Mouse (Mus musculus): ENCODE results near the gene Mars2.

- no peak for TF ChIP-seq EP300 (optimal IDR thresholded peaks at IDR 0.05)
- TF ChIP-seq CTCF (IDR thresholded peaks at IDR 0.05; ENCODE audit: low read depth): peak; percentile 88
Observed at GRCm38 (mm10) chr1:55239237-55239636, 2.3 kb downstream of the Mars2 start.

Data from stomach, postnatal 0 days (tissue).